Mouse (Mus musculus): ENCODE measurements at regions not wholly inside any gene's neighbourhood (a gene's known extent, or its start where the extent isn't known, plus 50 kb on each side); places are given as distances from the start of the nearest gene placed in this dataset.
"Not testable (repeated sequence)": the region's sequence is repeated elsewhere in the genome, so short reads cannot be mapped to it uniquely, and the experiment has no call there.

- DNase-seq (ENCODE audit: low spot score), result no peak
Observed at GRCm38 (mm10) chrX:77307374-77307773, 203.4 kb upstream of the Tbl1x start.

GRCm38 (mm10) chrX:77314384-77314783, 196.4 kb upstream of the Tbl1x start:
- DNase-seq (ENCODE audit: low spot score), result peak; percentile 34

DNA sequence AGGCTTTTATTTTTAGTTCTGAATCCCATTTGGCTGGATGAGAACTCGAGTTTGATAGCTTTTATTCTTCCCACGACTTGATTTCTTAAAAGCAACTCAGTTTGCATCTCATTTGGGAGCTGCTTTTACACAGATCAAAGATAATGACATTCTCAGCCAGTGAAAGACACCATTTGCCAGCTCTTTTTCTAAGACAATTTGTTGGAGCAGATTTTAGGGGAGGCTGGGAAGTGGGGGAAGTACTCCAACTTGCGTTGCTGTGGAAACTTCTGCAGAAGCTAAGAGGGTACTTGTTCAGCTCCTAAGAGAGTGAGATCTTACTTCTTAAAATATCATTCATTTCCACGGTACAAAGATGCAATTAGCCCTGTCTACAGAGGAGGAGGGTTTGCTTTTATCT, 187.2 kb upstream of the Tbl1x start:
- no peak for DNase-seq (ENCODE audit: low spot score)

- DNase-seq (ENCODE audit: low spot score), result no peak
Observed at GRCm38 (mm10) chrX:77353181-77353580, 157.6 kb upstream of the Tbl1x start.

DNA sequence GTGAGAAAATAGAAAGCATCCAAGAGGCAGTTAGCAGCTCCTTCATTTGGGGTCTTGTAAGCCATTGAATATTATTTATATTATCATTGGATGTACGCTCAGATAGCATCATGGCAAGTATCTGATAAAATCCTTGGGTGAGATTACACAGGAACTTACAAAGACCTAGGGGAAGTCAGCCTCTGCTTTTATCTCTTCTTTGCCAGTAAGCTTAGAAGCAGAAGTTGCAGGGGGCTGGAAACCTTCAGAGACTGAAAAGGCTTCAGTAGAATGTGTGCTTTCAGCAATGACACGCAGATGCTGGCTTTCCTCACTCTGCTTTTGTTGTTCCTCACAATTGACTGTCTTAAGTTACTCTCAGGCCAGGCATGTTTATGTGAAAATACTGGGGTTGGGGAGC, 150.3 kb upstream of the Tbl1x start:
- DNase-seq (ENCODE audit: low spot score), result peak; percentile 5

DNA sequence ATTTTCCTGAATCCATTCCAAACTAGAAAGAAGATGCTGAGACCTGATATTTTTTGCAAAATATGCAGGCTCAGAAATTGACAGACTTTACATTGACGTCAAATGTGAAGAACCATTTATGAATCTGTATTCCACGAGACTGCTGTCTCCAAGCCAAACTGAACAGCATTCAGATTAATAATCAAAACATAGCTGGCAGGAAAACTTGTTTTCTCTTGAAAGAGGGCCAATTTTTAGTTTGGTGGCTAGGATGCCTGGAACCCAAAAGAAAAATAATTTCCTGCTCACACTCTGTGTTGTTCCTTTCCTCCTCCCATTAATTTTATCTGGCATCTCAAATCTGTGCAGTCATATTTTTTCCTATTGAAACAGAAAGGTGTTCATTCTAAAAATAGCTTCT, 149.7 kb upstream of the Tbl1x start:
- no peak for DNase-seq (ENCODE audit: low spot score)

DNA sequence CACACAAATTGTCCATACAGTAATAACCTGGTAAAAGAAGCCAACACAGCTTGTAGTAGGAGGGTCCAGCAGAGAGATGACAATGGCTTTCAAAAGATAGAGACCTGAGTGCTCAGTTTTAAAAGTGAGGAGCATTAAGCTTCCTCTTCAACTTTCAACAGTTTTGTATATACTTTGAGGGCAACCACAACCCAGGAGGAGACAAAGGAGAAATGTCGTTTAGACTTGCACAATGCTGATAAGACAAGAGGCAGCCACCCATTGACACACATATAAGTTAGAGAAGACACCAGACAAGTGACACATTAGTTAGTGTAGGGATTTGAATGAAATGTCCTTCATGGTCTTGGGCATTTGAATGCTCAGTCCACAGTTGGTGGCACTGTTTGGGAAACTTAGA, 147.2 kb upstream of the Tbl1x start:
- no peak for DNase-seq (ENCODE audit: low spot score)

- DNase-seq (ENCODE audit: low spot score), result no peak
Observed at GRCm38 (mm10) chrX:77367351-77367750, 143.5 kb upstream of the Tbl1x start.

DNA sequence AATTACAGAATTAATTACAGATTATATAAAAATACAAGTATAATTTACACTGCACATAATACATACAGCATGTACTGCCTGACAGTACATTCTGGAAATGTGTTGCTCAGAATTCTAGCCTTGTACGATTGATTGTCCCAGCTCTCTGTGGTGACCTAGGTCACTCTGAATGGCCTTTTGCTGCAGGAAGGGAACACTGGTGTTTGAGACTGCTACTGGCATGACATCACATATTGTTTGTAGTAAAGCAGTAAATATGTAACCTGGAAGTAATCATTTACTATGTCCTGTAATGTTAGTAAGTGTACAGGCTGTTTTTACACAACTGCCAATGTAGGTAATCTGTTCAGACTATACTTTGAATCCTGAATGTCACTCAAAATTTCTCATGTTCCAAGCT, 123.5 kb upstream of the Tbl1x start:
- DNase-seq (ENCODE audit: low spot score), result no peak

DNA sequence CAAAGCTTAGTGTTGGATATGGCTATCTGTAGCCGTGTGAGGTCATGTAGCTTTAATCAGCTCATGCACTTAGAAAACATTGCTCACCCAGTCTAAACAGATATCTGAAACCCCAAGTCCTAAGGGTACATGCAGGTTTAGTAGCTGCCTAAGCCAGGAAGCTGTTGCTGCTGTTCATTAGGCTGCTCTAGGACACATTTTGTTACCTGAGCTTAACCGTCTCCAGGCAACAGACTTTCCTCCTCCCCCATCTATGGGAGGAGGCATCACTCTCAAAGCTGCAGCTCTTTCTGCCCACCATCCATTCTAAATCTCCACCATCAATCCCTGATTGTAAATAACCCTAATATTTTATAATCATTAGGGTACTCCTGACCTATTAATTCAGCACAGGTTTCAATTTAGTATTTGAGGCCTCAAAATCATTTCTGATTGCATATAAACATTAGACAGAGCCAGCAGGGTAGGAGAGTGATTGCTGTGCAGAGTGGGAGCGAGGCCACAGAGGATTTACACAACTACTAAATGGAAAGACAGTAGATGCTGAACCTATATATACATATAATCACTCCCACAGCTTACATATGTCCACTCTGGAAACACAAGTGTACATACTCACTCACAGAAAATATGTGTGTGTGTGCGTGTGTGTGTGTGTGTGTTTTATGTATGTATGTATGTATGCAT, 118.9 kb upstream of the Tbl1x start:
- peak; percentile 4 for DNase-seq (ENCODE audit: low spot score)

- DNase-seq (ENCODE audit: low spot score), result no peak
Observed at GRCm38 (mm10) chrX:77406896-77407295, 103.9 kb upstream of the Tbl1x start.

DNA sequence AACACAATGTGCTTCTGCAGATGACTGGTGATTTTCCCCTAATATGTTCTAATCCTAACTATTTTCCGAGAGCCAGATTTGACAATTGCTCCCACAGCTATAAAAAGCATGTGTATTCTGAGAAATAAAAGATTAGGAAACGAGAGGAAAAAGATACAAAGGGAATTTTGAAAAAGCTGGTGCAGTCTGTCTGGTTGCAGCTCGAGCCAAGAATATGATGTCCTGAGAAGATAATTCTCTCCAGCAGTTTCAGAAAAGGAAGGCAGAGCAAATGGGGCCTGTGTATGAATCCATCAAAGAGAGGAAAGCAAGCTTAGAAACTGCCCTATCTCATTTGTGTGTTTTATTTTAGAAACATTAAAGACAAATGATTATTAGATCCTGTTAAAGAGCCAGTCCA, 102.9 kb upstream of the Tbl1x start:
- DNase-seq (ENCODE audit: low spot score), result no peak

GRCm38 (mm10) chrX:77409370-77409769, 101.4 kb upstream of the Tbl1x start:
- no peak for DNase-seq (ENCODE audit: low spot score)

- DNase-seq (ENCODE audit: low spot score), result no peak
Observed at GRCm38 (mm10) chrX:77410812-77411211, 100.0 kb upstream of the Tbl1x start.

DNA sequence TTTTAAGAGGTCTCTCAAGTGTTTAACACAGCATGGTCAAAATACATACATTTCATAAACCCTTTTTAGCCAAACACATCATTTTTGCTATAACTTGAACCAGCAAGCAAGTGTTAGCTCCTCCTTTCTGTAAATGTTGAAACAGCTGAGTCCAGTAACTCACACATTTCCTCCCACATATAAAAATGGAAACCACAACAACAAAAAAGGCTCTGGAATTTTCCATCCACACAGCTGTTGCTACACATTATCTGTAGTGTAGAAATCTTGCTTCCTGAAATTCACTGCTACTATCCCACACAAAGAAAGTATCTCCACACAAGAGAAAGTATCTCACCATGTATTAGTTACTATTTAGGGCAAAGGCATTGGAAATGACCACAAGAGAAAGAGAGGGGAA, 96.7 kb upstream of the Tbl1x start:
- no peak for DNase-seq (ENCODE audit: low spot score)

- DNase-seq (ENCODE audit: low spot score), result peak; percentile 26
Observed at GRCm38 (mm10) chrX:77417766-77418165, 93.0 kb upstream of the Tbl1x start.

DNA sequence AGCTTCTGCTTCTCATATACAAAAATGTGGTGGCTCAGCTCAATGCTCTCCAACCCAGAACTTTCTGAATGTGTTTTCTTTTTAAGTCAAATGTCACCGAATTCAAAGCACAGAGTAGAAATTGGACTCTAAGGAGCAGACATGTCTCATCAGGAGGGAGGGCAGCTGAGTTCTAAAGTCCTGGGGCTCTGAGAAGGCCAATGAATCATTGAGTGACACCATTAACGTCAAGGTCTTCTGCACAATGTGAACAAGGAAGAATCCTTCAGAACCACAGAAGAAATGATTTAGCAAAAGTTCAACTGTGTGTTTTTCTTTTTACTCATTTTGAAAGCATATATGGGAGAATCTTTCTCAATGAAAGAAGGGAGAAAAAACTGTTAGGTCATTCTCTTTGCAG, 88.6 kb upstream of the Tbl1x start:
- DNase-seq (ENCODE audit: low spot score), result no peak

DNA sequence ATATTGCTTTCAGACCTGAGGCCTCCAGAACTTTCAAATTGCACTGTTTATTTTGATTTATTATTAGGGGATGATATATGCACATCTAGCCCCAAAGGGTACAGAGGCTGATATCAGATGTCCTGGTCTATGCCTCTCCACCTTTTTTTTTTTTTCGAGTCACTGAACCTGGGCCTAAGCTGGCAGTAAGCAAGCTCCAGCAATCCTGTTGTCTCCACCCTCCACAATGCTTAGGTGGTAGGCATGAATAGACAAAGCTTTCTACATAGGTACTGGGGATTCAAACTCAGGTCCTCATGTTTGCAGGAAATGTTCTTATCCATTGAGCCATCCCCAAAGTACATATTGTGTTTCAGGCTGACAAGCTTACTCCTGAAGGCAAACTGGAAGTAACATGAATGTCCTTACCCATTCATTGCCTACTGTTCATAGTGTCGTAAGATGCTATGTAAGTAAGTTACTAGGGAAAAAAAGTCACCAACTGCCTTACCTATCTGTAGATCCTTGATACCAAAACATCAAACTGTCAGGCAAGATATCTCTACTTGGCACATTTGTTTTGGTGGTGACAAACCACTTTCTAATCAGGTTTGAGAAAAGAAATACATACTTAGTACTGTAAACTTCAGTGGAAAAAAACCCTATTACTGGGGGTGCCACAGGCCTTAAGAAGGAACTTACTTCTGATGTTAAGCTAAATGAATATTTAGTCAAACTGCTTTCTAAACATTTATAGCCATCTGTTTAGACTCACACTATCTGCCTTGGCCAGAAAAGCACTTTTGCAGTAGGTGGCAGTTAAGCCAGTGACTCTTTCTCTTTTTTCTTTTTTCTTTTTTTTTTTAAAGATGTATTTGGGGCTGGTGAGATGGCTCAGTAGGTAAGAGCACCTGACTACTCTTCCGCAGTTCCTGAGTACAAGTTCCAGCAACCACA, 85.8 kb upstream of the Tbl1x start:
- DNase-seq (ENCODE audit: low spot score), result no peak

DNA sequence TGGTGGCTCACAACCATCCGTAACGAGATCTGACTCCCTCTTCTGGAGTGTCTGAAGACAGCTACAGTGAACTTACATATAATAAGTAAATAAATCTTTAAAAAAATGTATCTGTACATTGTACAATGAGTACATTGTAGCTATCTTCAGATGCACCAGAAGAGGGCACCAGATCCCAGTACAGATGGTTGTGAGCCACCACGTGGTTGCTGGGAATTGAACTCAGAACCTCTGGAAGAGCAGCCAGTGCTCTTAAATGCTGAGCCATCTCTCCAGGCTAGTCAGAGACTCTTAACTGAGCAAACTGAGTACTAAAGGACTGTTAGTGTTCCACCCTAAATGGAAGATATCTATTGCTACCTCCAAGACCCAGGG, 85.1 kb upstream of the Tbl1x start:
- not testable (repeated sequence) for DNase-seq (ENCODE audit: low spot score)

DNA sequence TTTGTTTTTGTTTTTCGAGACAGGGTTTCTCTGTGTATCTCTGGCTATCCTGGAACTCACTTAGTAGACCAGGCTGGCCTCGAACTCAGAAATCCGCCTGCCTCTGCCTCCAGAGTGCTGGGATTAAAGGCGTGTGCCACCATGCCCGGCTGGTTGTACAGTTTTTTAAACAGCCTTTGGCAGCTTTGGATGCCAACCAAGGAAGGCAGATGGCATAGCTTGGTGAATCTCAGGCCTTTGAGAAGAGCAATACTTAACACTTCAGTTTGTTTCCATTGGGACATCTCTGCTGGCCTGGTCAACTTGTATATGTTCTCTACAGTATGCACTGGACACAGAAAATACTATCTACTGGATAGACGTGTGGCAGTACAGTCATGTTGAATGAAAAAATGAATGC, 84.0 kb upstream of the Tbl1x start:
- not testable (repeated sequence) for DNase-seq (ENCODE audit: low spot score)

DNA sequence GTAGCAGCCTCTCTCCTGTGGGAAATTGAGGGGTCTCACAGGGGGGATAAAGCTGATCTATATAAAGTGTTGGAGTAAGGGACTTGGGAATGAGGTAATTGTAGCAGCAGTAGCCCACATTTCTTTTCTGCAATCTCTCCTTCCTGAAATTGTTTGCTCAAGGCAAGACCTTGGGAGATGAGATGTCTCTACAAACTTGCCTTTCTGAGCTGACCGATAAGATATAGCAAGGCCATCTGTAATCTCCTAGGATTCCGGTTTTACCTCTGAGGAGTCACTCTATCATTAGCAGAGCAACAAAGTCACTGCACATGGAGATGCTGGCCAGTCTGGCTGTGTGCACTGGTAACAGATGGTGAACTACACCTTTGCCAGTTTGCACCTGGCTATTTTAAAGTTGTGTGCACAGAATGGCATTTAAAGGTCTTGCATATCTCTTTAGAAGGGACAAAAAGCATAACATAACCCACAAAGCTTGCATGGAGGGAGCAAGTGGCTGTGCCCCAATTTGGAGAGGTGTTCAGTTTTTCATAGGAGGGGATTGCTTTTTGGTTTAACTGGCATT, 78.7 kb upstream of the Tbl1x start:
- DNase-seq (ENCODE audit: low spot score), result no peak

DNA sequence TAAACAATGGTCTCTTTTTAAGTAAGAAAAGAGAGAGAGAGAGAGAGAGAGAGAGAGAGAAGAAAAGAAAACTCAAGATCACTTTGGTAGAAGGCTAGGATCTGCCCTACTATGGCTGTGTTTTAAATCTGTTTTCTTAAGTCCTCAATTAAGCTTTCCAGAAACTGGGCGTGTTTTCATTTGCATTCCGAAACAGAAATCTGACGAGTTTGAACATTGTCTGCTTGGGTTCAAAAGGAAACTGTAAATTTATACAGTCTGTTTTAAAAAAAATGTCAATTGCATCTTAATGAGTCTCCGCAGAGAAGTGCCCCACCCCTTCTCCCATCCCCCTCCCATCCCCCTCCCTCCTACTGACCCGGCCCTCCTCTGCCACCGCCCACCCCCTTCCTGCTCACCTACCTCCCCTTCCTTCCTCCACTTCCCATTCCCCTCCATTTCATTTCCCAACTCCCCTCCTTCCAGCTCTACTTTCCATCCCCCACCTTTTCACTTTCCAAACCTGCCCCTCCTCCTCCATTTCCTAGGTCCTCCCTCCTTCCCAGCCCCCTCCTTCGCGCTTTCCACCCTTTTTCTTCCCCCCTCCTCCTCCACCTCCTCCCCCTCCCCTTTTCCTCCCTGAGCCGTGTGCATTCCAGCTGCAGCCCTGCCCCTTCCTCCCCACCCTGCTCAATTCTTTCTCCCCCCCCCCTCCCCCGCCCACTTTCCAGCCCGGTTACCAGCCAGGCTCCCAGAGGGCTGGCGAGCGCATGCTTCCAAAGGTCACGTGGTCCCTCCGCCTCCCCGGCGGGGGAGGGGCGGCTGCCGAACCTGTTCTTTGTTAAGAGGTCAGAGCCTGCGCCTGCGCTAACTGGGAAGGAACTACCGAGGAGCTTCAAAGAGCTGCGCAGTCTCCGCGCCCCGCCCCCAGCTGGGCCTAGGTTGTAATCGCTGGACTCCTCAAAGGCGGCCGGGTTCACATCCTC, 77.7 kb upstream of the Tbl1x start:
- DNase-seq (ENCODE audit: low spot score), result peak; percentile 94
